Mouse (Mus musculus) R1 (cell line): ENCODE measurements at regions not wholly inside any gene's neighbourhood (a gene's known extent, or its start where the extent isn't known, plus 50 kb on each side); places are given as distances from the start of the nearest gene placed in this dataset.
A peak's percentile ranks its signal among the peaks of the same experiment; 100 is the strongest.

Experiments
- DNase-seq: peaks from one replicate; pipeline ENCODE4 v3.0.0-alpha.2; 2018; ENCODE audit warnings: low read depth, low spot score

DNA sequence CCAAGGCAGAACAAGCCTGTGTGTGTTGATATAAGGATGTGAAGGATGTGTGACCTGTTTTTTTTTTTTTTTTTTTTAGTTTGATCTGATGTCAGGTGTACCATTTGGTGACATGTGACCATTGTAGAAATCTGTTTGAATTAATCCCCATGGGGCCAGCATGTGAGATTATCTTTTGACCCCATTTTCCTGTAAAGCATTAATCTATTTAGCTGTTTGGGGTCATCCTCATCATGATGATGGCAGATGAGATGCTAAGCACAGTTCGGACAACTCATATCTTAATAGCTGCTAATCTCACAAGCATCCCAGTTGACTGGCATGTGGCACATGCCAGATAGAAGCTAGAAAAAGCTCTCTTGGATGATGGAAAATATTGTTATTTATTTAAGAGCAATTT is 434.0 kb upstream of the Adgrl2 start:
- DNase-seq: no peak

DNA sequence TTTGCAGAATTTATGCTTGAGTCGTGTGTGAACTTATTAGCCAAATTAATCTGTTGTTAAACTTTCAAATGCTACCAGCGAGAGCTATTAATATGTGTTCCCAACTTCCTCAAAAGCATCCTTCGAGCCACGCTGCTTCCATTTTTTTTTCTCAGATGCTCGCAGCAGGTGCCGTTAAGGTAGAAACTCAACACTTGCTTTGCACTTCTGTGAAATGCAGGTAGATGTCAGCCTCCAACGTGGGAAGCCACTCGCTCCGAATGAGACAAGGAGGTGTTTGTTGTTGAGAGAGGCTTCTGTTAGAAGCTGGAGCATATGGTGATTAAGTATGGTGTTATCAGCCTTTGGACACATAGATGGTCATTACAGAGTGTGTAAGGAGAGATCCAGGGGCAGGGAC is 433.1 kb upstream of the Adgrl2 start:
- DNase-seq: no peak

DNA sequence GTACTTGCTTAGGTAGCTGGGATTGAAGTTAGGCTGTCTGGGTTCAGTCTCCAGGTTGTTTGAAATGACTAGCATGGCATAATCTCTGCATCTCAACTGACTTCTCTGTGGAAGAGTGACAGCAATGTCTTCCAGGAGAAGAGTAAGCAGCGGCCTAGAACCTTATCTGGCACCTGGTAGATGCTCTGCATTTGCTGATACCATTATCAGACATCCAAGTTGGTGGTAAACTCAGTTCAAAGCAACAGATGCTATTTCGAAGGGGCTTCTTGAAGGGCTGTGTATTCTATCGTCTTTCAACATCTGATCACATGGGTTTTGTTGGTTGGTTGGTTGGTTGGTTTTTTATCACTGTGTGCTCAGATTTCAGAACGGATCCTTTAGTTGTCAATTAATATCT is 424.7 kb upstream of the Adgrl2 start:
- DNase-seq: no peak

DNA sequence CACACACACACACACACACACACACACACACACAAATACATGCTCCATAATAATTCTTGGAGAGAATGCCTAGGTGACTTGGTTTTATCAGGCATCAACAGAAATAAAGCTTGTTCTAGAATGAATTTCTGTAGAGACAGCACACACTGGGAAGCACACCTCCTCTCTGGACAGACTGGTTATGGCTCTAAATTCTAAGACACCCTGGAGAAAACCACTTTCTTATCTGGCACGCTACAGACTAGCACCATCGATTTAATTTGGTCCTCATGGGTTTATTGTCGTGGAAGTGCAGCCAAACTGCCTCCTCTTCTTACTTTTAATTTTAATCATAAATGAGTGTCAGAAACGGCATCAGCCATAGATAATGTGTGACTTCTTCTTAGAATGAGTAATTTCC is 422.8 kb upstream of the Adgrl2 start:
- DNase-seq: no peak

DNA sequence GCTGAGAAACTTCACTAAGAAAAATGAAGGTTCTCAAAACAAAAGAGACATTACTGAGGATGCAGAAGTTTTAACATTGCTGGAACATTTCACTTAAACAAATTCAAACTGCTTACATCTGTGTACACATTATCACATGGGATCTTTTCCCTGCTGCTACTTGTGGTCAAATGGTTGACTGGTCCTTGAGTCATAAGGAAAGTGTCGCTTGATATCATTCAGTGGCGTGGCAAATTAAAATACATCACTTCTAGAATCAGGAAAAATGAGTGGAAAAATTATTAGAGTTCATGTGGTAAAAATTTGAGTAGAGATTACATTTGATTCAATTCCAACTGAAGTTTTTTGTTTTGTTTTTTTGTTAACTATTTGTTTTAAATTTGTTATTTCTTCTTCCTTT is 420.2 kb upstream of the Adgrl2 start:
- no peak for DNase-seq

DNA sequence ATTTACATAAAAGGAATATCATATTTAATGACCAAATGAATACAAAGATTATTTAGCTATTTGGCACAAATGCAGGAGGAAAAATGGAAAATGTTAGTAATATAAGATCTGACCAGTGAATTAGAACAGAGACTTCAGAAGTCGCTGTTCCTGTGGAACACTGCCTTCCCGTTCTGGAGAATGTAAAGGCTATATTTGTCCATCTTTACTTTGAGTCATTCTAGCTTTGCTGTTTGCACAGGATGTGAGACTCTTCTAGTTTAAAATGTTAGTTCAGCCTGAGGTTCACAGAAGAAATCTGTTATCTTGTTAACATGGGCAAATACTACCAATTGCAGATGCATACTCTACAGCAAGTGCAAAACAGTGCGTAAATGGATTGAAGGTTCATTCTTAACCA is 418.5 kb upstream of the Adgrl2 start:
- no peak for DNase-seq

DNA sequence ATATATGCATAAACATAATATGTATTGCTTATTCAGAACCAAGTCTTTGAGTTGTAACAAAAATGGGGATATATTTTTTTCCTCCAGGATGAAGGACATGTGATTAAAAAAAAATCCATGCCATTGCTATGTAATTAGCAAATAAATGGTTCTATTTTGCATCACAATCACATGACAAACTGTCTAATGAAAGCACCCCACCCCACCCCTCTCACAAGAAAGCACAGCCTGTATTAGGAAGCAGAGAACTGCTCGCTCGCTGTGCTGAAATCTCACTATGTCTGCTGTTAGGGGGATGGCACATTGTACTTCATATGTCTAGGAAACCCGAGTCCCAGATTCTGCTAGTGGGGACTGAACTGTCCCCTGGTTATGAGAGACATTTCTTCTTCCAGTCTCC is 415.5 kb upstream of the Adgrl2 start:
- peak; percentile 35 for DNase-seq

DNA sequence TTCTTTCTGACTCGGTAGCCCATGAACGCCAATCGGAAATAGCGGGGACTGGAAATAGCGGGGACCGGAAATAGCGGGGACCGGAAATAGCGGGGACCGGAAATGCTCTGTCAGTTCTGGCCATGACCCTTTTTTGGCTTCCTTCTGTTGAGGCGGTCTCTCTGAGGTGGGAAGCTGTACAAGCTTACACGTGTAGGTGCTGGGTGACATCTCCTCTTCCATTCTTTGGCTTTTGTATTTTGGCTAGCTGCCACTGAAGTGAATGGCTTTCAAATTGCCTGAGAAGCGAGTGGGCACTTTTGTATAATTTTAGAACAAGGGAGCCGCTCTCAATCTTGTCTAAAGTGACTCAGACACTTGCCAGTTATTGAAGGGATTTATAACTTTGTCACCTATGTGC is 414.3 kb upstream of the Adgrl2 start:
- peak; percentile 23 for DNase-seq

DNA sequence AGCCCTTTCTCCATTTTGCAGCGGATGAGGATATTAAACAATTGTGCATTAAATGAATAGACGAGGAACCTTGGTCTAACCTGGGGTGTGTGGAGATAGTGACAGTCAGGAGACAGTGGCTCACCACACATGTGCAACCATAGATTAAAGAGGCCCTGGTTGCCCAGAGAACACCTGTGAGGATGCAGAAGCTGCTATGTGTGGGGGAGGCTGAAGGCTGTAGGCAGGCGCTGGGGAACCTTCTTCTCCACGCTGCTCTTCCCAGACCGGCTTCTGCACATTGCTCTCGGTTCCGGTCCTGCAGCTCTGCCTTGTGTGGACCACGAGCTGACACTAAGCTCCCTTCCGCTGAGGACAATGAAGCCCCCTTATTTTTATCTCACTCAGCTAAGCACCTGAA is 412.1 kb upstream of the Adgrl2 start:
- DNase-seq: no peak

DNA sequence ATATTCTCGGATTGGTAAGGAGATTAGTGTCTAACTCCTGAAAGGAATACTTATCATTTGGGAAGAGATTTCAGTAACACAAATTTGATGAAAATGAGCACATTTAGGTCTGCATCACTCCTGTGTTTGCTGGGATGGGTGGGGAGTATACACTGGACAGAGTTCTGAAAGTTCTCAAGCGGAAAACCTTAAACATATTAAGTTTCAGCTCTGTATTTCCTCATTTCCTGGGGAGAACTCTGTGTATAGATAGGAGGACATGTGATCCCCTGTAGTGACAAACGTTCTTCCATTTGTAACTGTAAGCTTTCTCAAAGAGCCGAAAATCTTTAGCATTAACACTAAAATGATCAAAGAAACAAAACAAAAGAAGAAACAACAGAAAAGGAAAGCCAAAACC is 404.7 kb upstream of the Adgrl2 start:
- no peak for DNase-seq

DNA sequence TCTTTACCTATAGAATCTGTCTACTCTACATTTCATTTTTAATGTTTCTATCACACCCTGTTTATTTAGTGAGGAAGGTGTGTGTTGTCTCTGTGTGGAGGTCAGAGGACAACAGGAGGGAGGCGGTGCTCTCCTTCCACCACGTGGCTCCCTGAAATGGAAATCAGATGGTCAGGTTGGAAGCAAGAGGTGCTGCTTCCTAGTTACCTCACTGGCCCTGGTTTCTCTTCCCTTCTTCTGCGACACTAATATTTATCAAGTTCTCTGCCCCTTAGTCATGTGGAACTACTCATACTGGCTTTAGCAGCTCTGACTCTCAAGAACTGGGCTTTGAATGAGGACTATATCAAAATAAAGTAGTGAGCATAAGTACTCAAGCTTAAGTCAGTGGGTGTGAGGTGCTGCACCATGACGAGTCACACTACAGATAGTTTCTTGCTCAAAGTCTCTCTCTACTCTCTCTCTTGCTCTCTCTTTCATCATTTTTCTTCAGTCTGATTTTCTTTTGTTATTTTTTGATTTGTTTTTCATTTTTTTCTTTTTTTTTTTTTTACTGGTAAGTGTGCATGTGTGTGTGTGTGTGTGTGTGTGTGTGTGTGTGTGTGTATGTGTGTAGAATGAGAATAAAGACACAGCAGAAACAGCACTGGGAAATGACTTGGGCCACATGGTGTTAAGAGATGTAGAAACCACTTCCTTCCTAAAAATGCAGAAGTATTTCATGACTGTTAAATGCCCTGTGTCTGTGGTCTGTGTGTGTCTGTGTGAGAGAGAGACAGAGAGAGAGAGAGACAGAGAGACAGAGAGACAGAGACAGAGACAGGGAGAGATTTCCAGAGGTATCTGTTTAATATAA is 403.2 kb upstream of the Adgrl2 start:
- DNase-seq: no peak

DNA sequence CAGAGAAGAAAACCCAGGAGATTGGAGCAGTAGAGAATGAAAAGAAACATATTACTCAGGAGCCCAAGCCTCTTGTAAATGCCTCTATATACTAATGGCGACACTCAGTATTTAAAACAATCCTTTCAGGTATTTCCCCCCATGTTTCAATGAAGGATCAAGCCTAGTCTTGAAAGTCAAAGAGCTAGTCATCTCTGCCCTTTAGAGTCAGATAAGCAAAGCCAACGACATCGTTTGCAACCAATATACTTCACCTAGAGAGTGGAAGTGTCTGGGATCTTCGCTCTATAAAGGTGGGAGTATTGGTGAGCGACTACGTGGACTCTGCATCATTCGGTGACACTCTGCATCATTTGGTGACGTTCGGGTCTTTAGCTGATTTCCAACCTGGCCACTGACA is 401.8 kb upstream of the Adgrl2 start:
- DNase-seq: no peak

DNA sequence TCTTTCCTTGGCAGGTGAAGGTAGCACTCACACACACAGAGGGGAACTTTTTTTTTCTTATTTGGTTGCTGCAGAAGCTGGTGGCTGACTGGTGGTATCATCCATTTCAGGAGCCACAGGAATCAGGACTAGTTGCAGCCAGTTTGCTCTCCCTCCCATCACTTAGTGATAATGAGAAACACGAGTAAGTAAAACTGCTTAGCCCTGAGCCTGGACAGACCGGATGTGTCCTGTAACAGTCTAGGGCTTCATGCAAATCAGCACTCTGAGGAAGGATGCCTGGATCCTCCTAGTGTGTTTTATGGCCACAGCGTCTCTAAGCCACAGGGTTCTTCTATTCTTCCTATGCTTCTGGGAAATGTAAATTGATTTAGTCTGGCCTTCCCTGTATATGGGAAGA is 397.2 kb upstream of the Adgrl2 start:
- DNase-seq: peak; percentile 34

DNA sequence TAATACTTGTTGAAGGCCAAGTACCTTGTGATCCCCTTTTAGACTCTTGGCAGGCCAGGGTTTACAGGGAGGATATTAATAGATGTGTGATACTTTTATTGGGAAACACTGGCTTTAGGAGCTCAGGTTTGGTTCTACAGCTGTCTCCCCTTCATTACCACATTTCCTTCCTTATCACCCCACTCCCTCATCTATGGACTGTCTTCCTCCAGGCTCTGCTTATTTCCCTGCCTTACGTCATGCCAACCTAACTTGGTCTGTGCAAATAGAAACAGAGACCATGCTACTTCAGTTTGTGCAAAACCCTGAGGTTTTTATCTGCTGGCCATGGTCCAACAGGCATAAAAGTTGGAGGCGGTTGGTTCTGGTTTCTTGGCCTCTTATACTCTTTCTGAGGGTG is 395.7 kb upstream of the Adgrl2 start:
- no peak for DNase-seq

DNA sequence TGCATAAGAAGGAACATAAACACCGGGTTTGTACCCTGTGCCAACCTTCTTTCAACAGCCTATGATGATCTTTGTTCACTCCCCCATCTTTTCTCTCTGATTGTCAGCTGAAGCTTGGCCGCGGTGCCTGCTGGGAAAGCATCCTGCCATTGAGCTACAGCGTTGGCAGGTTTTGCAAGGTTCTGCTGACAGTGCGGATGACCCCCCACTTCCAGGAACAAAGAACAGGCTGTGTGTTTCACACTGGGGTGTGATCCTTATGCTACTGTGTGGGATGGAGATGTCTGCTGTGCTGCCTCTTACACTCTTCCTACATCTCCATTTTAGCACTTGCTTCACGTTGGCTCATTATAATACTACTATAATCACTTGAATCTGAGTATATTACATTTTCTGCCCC is 395.0 kb upstream of the Adgrl2 start:
- peak; percentile 60 for DNase-seq

DNA sequence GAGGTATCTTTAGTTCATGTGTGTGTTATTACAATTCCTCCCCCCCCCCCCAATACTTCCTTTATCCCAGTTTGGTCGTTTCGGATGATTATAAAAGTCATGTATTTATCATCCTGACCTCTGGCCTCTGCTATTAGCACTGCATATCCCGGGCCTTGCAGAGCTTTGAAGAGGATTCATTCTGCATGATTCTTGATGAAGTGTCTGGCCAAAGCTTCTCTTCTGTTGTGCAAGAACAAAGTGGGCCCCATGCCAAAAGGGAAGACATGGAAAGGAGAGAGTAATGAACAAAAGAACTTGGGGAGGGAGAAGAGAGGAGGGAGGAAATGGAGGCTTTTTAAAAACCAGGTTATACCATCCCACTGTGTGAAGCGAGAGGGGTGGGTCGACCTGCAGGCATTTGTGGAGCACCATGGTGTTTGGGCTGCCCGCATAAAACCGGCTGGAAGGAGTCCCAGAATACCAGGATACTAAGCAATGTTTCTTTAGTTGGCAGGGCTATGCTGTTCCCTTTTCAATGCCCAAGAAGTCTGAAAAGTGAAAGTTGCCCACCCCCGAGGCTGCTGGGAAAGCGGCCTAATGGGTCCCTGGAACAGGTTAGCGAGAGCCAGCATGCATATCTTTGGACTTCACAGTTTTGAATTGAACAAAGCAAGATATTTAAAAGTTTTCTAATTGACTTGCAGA is 391.3 kb upstream of the Adgrl2 start:
- no peak for DNase-seq

DNA sequence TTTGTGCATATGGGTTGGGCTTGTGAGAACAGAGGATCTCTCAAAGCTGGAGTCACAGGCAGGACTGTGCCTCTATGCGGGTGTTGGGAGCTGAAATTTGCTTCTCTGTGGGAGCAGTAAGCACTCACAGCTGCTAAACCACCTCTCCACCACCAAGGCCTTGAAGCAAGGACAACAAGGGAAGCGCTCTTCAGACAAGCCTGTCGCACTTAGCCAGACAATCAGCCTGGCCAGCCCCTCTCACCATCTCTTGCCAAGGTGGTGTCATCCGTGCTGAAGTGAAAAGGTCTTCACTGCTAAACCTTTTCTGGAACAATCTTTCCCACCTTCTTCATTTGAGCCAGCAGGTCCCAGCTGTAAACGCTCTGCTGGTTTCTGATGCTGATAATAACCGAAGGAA is 390.7 kb upstream of the Adgrl2 start:
- DNase-seq: no peak

DNA sequence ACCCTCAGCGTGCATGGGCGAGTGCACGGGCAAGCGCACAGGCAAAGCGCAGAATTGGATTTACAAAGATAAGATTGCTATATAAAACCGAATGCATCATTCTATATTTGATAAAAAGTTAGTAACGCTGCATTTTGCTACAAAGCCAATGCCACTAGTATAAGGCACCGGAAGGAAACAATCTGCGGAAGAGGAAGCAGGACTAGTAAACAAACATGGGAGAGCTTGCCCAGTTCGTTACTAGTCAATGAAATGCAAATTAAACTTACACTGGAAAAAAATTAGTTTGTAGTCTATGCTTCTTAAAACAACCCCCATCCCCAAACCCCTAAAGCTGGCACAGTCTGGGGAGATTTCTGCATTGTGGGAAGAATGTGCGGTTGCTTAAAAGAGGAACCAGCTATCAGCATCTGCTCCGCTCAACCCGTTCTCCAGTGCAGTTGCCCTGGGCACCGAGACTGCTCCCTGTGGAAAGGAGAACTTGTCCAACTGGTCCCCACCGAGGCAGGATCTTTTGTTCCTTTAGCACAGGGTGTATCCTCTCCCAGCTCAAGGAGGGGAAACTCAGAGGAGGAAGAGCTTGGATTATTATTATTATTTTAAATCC is 389.6 kb upstream of the Adgrl2 start:
- DNase-seq: peak; percentile 33

DNA sequence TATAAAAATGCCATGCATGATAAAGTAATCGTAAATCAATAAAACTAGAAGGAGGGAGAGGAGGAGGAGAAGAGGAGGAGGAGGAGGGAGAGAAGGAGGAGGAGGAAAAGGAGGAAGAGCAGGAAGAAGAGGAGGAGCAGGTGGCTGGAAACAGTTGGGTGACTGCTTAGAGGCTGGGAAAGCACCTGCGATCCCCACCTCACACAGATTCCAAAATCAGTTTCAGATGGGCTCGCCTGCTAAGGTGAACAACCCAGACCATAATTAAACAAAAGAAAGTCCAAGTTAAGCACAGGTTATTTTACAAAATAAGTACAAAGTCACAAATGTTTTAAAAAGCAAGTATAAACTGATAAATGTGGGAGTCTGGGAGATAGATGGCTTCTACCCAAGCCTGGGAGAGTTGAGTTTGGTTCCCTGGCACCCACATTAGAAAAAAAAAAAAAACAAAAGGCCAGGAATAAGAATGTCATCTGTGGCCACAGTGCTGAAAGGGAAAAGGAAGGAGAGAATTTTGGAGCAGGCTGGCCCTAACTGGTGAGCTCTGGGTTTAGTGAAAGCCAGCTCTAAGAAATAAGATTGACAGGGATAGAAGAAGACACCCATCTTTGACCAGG is 389.0 kb upstream of the Adgrl2 start:
- no peak for DNase-seq

DNA sequence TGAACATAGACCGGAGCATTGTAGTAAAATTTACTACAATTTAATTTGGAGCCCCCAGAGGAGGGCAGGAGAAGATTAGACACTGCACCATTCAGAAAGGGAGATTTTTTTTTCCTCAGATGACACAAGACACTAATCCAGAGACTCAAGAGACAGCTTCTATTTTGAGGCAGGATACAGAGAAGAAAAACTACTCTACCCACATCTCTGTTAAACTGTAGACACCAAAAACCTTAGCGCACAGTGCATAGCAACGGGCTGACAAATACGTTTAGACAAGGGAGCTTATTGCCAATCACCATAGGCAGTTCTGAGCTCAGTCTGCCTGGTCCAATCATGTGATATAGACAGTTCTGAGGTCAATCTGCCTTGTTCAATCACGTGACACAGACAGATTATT is 381.1 kb upstream of the Adgrl2 start:
- no peak for DNase-seq

DNA sequence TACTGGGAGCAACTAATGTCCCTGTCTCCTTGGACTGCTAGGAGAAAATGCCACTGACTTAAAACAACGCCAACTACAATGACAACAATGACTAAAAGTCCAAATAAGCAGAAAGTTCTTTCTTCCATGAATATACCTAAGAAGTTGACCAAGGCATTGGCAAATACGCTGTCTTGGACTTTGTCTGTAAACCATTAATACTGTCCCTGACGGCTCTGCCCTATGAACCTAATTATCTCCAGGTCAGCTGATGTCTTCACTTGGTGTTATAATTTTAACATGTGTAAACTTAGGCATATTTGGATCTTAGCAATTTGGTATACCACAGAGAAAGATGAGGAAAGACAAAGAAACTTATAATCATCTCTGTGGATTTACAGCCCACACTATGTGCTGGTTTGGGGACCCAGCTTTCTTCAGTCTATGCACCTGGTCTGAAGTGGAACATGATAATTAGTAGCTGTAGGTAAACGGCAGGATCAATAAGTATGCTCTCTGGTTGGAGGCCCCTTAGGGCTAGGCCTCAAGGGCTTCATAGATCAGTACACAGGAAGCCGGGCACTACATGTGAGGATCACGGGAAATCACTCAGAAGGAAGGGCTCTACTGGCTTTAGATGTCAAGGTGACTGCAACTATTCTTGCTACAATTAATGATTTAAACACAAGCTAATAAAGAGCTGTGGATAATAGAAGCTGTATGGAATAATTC is 380.3 kb upstream of the Adgrl2 start:
- no peak for DNase-seq

DNA sequence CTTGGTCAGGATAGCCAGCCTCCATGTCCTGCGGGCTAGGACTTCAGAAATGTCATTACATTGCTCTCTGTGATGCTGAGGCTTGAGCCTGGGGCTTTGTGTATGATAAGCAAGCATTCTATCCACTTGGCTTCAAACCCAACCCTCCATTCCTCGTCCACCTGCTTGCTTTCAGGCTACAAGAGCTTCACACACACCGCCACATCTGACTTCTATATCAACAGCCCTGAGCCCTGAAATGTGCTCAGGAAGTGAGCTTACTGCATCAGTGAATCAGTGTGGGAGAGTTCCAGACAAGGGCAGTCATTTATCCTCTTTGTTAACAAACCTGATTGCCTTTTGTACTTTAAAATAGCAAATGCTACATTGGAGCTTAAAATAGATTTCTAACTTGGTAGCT is 377.5 kb upstream of the Adgrl2 start:
- DNase-seq: no peak
